Mouse (Mus musculus): ENCODE measurements at regions not wholly inside any gene's neighbourhood (a gene's known extent, or its start where the extent isn't known, plus 50 kb on each side); places are given as distances from the start of the nearest gene placed in this dataset.

- TF ChIP-seq POLR2A (IDR thresholded peaks at IDR 0.05; ENCODE audit: low read depth, low read length): no peak
- TF ChIP-seq CTCF (conservative IDR thresholded peaks at IDR 0.05; ENCODE audit: insufficient read depth, insufficient read length, low read depth, low read length): no peak
Observed at GRCm38 (mm10) chr13:71200656-71201055, 359.0 kb upstream of the Adamts16 start.
